Mouse (Mus musculus): ENCODE data around the gene Cdc40. TPM values are rescaled to one million over a fixed set of nuclear protein-coding genes. Genes with fewer than 3 reads are reported as not detected.
"Not testable (repeated sequence)": the region's sequence is repeated elsewhere in the genome, so short reads cannot be mapped to it uniquely, and the experiment has no call there.

Gene Cdc40
- total RNA-seq, 2 experiments from 2014 or later: 34.6 to 35.1 TPM

DNA sequence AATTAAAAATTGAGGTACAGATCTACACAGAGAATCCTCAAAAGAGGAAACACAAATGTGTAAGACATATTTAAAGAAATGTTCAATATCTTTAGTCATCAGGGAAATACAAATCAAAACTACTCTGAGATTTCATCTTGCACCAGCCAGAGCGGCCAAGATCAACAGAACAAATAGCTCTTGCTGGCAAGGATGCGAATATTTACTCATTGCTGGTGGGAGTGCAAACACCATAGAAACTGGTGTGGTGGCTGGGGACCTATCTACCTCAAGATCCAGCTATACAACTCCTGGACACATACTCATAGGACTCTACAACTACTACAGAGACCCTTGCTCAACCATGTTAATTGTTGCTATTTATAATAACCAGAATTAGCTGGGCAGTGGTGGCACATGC, 11.8 kb downstream of the Cdc40 start:
- DNase-seq (ENCODE audit: low spot score in 2 of 2): no peak

DNA sequence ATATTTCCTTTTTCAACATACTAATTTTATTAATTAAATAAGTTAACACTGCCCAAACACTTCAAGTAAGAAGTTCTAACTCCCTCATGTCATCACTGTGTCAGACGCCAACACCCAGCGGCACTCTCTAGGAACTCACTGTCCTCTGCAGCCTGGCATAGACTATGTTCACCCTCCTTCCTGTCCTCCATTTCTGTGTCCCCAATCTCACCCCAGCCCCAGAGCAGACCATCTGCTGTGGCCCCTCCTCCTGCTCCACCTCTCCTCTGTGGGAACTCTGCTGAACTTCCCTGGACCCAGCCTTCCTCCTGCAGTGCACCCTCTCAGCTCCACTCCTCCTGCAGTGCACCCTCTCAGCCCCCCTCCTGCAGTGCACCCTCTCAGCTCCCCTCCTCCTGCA, 15.0 kb downstream of the Cdc40 start:
- DNase-seq (ENCODE audit: low spot score in 2 of 2): no peak

DNA sequence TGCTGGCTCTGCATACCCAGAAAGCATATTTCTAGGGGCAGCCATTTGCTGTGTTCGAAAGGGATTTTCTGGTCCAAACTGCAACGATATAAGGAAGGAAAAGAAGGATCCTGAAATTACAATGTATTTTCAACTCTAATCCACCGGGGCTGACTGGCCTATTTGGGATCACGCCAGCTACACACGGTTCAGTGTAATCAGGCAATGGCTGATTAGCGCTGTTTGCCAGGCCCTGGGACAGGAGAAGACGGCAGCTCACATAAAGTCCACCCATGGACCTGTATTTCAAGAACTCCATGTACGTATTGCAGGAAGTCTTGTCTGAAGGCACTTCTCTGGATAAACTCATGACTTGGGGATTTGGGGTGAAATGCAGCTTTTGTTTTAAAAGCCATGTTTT, 25.5 kb downstream of the Cdc40 start:
- no peak for DNase-seq (ENCODE audit: low spot score in 2 of 2)

DNA sequence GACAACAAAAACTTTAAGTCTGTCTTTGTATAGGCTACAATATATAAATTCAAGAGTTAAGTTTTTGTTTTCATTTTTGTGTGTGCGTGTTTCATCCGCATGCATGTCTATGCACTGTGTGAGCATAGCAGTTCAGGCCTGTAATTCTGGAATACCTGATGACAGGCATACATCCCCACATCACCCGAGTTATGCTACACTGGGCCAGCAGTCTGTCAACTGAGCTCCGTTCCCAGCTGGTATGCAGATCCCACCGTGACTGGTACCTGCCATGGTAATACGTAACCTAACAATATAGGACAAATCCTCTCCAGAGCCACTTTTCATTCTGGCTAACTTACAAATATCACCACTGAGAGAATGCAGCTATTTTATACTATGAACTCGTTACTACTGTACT, 26.4 kb downstream of the Cdc40 start:
- DNase-seq (ENCODE audit: low spot score in 2 of 2): no peak

DNA sequence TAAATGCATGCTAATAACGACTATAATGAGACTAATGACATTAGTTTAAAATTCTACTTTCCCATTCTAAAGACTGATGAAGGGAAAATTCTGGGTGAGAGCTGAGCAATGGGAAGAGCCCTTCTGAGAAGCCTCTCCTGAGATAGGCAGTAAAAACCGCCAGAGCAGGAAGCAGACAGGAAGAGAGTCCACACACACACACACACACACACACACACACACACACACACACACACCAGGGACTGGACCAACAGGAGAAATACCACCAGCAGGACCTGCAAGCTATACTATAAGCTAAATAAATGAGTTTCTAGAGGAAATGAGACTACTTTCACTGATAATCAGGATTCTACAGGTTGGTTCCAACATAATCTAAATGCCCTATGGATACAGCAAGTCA, 27.5 kb downstream of the Cdc40 start:
- no peak for DNase-seq (ENCODE audit: low spot score in 2 of 2)

DNA sequence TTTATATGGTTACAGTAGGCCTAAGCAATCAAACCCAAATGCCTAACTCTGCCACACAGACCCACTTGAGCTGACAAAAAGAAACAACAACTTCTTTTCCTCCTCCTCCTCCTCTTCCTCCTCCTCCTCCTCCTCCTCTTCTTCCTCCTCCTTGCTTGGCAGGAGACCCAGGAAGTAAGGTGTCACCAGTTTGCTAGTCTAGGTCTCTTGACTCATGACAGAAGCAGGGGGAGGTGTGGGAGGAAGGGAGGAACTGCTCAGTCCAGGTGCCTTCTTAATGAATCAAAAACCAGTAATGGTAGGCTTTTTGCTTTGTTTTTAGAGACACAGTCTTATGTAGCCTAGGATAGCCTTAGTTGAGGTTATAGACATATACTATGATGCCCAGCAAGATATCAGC, 32.0 kb downstream of the Cdc40 start:
- DNase-seq (ENCODE audit: low spot score in 2 of 2): no peak

DNA sequence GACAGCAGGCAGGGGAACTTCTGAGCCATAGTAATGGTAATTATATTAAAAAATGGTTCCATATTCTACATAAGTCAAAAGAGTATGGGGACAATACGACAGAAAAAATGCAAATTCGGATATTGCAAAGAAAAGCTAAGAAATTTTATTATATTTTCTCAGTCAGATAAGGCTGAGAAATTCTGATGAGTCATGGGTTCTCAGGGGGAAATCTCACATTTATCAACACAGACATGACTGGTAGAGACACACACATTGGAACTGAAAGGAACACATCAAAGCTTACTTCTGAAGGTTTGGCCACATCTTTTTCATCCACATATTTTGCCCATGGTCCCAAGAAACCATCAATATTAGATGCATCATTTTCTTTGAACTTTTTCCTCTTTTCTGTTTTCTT, 32.5 kb downstream of the Cdc40 start:
- no peak for DNase-seq (ENCODE audit: low spot score in 2 of 2)

DNA sequence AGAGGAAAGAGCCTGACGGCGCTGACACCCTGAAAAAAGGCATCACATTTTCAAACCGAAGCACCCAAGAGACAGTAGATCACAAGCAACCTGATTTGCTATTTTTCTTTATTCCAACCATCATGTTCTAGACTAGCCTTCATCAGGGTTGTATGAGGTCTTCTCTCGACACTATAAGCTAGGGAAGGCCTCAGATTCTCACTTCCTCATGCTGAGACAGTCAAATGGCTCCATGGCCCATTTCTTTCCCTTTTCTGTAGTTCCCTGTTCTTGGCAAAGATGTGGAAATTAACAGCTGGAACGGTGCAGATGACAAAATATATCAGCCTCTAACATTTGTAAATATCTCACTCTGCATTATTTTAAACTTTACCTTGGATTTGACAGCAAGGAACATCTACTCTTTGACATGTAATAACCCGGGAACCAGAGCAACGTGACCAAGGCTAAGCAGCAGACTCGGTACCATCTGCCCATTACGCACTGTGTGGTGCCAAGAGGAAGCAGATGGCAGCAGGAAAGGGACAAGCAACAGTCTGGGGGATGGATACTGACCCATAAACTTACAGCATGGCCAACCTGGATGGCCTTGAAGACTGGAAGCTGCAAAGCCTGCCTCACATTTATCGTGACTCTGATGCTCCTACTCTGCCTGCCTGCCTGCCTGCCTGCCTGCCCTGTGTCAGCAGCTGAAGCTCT, 35.8 kb downstream of the Cdc40 start:
- no peak for DNase-seq (ENCODE audit: low spot score in 2 of 2)

DNA sequence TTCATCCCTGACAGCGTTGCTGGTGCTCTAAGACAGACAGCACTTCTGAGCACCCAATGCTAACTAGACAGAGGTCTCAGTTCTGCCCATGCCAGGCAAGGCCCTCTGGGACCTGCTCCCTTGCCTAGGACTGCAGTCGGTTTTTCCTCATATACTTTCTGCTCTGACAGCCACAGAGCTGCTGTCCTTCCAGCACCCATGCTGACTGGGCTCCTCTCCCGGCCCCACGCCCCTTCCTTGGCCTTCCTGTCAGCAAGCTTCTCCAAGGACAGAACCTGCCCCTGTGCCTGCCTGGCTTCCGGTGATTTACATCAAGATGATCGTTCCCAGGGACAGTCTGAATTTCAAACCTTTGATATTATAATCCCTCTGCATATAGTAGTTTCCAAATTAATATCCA, 37.5 kb downstream of the Cdc40 start:
- DNase-seq (ENCODE audit: low spot score in 2 of 2): no peak

DNA sequence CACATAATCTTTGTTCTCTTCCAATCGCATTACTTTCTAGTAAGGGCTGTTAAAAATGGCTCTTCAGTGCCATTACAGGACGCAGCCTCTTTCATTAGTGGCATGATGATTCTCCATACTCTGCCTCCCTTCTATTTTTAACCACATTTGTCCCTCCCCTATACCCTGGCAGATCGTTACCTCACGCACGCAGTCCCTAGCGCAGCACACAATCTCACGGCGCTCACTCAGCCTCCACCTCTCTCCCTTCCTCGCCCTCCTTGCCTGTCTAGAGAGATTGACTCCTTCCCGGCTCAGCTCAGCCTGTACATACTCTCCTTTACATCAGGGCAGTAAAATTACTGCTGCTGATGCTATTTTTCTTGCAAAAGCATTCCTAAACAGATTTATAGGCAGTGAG, 38.6 kb downstream of the Cdc40 start:
- DNase-seq (ENCODE audit: low spot score in 2 of 2): no peak

DNA sequence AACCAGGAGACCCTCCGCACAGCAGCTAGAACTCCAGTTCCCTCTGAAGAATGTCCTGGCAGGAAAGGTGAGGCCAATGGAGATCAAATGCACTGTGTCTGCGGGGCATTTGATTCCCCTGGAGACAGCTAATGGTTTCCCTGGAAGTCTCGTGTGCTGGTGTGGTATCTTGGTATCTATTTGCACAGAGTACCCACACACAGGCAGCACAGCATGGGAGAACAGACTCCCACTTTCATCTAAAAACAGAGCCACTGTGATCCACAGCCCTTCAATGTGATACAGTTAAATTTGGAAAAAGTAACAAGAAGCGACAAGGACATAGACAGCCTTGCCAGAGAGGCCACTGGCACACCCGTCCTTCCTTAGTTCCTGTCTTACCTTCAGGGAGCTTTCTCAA, 39.3 kb downstream of the Cdc40 start:
- DNase-seq (ENCODE audit: low spot score in 2 of 2): no peak

DNA sequence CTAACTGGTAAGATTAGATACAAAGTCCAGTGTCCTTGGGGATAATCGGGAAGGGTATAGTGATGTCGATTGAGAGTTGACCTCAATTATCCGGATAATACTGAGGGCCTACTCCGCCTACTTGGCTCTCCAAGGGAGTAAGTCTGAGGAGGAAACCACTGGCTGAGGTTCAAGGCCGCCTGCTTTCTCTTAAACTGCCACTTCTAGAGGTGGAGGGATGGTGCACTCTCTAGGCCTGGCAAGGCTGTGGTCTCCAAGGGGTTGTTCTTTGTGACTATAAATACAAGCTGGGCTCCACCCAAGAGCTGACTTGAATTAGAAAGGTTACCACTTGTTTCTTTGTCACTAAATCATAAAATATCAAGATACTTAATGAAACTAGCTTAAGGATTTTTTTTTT, 43.0 kb downstream of the Cdc40 start:
- no peak for DNase-seq (ENCODE audit: low spot score in 2 of 2)

DNA sequence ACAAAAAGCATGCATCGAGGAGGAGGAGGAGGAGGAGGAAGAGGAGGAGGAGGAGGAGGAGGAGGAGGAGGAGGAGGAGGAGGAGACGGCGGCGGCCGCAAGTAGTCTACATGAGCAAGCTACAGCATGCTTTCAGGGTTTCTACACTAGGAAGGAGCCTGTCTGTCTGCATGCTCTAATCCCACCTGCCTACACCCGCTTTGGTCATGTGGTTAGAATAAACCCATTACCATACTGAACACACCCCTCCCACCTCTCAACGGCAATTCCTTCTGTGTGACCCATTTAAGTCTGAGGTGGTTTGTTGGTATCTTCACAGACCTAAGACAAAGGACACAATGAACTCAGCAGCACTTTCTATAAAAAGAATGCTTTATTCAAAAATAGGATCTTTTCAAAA, 51.8 kb downstream of the Cdc40 start:
- DNase-seq (ENCODE audit: low spot score in 2 of 2): no peak

DNA sequence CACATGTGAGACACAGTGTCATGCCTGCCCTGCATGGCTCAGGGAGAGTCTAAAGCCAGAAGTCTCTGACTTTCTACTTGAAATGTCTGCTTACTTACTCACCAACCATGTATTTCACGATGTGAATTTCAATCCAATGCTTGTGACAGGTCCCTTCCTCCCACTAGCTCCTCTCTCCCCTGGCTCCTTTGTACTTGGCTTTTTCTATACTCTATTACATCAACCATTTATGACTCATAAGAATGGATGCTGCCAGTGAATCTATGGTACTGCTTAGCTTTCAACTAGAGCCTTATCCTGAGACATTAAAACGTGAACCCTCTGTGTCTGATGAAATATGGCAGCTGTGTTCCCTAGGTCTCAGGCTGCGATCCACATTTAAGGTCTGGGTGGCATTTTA, 52.8 kb downstream of the Cdc40 start:
- DNase-seq (ENCODE audit: low spot score in 2 of 2): no peak

DNA sequence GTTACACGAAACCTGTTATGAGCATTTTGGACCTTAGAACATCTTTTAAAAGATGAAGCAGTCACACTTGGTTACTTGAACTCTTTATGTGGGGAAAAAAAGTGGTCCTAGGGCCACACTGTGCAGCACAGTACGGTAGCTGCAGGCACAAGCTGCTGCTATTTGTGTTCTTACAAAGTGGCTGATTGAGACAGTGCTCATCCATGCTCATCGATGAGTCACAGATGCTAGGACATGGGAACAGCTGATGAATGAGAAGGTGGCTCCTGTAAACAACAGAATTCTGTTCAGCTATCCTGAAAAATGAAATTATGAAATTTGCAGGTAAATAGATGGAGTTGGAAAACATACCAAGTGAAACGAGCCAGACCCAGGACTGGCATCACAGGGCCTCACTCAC, 55.4 kb downstream of the Cdc40 start:
- no peak for DNase-seq (ENCODE audit: low spot score in 2 of 2)

DNA sequence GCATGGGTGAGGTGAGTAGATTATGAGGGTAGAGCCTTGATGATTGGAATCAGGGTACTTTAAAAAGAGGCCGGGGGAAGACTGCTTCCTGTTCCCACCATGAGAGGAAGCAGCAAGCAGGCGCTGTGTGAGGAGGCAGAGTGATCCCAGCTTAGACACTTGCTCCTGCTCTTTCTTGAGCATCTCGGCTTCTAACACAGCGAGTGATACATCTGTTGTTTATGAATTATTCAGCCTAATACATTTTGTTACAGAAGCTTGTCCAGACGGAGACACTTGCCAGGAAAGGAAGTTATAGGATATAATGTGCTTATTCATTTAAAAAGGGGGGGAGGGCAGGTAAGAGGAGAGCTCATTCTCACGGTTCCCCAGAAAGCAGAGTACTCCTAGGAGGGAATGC, 57.2 kb downstream of the Cdc40 start:
- DNase-seq (ENCODE audit: low spot score in 2 of 2): no peak

DNA sequence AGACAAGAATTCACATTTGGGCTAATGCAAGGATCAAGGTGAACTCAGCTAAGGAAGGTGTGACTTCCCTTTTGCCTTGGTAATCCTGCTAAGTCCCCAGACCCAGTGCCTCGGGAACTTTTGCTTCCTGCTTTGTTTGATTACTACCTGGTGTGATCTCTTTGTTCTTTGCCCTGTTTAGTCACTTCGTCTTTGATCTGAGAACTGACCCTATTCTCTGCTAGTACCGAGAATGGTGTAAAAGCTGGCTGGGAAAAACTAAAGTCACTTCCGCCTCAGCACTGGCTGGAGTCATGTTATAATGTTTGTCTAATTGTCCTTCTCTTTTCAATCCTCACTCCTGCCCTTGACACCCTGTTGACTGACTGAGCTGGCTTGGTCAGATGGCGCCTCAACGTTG, 66.6 kb downstream of the Cdc40 start:
- no peak for DNase-seq (ENCODE audit: low spot score in 2 of 2)

DNA sequence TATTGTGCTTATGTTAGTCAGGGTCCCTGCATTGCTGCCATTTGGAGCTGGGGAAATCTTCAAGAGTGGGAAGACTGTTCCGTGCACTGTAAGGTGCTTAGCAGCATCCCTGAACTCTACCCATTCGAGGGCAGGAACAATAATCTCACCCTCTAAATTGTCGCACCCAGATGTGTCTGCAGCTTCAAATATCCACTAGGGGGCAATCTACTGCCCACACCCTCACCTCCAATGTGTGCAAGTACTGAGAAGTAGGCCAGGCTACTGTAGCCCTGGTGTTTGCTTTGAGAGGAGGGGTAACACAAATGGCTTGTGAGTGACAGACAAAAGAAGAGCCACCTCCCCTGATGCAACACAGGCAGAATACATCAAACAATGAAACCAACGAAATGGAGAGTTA, 69.5 kb downstream of the Cdc40 start:
- no peak for DNase-seq (ENCODE audit: low spot score in 2 of 2)

DNA sequence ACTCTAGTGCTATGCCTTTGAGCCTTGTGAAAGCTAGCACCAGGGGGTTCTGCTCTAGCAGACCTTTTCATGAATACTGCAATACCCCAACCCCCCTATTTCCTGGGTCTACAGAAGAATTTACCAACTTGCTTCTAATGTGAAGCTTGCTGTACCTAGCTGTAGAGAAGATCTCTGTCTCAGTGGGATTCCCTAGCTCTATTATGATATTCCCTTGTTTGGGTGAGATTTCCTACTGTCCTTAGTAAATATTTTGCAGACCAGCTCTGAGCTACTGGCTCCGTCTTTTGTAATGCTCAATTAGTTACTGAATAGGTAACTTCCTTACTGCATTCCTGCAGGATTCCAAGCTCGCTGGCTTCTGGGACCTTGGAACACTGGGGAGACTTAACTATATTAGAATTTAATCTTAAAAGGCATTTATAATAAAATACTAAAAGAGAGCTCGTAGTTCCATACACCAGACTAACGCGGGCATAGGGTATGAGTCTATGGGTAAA, 73.7 kb downstream of the Cdc40 start:
- not testable (repeated sequence) for DNase-seq (ENCODE audit: low spot score in 2 of 2)

DNA sequence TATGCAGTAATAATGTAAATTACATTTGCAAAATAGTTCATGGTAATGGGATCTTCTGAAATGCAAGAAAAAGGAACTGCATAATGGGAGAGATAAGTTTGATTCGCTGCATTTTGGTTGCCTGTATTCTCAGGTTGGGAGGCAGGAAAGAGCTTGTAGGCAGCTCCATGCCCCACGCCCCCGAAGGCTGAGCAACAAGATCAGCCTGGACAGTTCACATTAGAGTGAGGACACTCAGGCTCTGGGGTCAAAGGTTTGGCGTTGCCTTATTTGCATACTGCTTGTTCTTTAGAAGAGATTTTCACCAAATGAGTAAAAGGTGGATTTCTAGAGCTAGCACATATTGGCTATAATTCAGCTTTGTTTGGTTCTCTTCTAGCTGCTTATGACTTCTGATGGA, 76.9 kb downstream of the Cdc40 start:
- no peak for DNase-seq (ENCODE audit: low spot score in 2 of 2)

DNA sequence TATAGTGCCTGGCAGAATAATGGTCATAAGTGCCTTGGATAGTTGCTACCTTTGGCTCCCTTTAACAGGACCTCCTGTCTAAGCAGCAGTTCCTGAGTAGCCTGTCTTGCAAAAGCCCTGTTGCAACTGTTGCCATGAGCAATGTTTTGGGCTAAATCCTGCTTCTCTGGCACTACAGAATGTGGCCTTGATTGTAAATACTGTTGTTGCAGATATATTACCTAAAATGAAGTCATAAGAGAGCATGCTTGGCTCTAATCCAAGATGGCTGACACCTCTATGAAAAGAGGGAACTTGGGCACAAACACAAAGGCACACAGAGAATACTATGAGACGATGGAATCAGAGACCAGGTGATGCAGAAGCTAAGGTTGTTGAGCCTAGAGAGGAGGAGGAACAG, 77.9 kb downstream of the Cdc40 start:
- no peak for DNase-seq (ENCODE audit: low spot score in 2 of 2)

DNA sequence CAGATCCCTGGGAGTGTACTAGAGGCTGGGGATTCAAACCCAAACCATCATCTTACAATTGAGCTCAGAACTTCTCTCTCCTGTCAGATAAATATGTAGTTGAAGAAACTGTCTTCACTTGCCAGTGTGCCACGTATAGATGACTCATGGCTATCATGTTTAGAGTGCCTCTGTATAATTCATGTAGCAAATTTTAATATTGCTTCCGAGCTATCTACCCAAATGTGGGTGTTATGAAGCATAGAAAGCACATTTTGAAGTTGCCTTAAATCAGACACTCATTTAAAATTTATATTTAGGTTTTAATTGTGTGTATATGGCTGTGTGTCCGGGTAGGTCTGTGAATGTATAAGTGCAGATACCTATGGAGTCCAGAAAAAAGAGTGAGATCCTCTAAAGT, 91.0 kb downstream of the Cdc40 start:
- no peak for DNase-seq (ENCODE audit: low spot score in 2 of 2)

DNA sequence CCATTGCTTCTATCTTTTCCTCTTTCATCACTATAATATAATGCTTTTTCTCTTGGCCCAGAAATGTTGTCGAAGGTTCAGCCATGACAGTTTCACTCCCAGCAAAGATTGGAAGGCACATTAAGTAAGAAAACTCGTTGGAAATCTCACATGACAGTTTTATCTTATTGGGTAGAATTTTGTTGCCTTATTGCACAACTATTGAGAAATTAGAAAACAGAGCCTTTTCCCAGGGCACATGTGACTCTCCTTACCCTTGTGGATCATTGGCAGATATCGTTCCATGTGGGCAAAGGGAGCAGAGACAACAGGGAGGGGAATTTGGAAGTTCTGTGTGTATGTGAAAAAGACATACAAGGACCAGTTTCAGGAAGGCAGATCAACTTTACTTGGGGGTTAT, 92.7 kb downstream of the Cdc40 start:
- DNase-seq (ENCODE audit: low spot score in 2 of 2): no peak
